ENCODE assay signal across 21 mouse cellular contexts in the genomic region with DNA sequence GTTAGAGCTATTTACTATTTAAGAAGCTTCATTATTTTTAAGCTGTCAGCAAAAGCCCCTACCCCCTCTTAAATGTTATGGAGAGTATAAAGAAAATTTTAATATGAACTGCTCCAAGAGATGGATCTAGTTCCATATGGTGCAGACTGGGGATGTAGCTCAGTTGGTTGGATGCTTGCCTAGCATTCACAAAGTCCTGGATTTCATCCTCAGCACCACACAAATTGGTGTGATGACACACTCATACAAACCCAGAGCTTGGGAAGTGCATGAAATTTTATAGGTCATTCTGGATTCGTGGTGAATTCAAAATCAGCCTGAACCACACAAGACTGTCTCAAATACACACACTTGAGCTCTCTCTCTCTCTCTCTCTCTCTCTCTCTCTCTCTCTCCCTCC. TPM values are rescaled to one million over a fixed set of nuclear protein-coding genes. Genes with fewer than 3 reads are reported as not detected.
A peak's percentile ranks its signal among the peaks of the same experiment; 100 is the strongest.
DNase-seq lines count a peak whose midpoint lies in the region; ATAC-seq and TF ChIP-seq lines count a peak whose summit lies in the region.
"Had no signal": no experiment of that assay in that cellular context is flagged by ENCODE, and none has a peak within 500 bp of the region (broad histone marks: within the 10 kb centered on the region; RNA-seq: fewer than 3 reads in every experiment).

No protein-coding gene starts in this region.

- H3K4me1 ChIP-seq in forebrain, embryonic 16.5 days (replicated peaks; ENCODE audit: control insufficient read depth, insufficient read depth, low read length), result 0 out of 2 replicates have a peak, but pooled peaks cover 5% of the 10 kb centered on the region
- H3K4me1 ChIP-seq: liver, embryonic 12.5 days had no signal

- H3K9ac ChIP-seq in forebrain, embryonic 16.5 days (replicated peaks; ENCODE audit: low read depth, low read length), result no peak overlapping the region
- H3K9ac ChIP-seq: liver, embryonic 12.5 days; lung, embryonic 14.5 days had no signal

- no peak overlapping the region for H3K27ac ChIP-seq in left cerebral cortex, adult 2 months
- H3K27ac ChIP-seq in forebrain, embryonic 16.5 days (ENCODE audit: low read length), result no peak overlapping the region
- H3K27ac ChIP-seq: liver, embryonic 12.5 days had no signal

- peak; percentile 99 for ATAC-seq in frontal cortex, adult (ENCODE audit: low TSS enrichment)
- peak; percentile 63 for ATAC-seq in forebrain, embryonic 16.5 days
- ATAC-seq: hindbrain, embryonic 16.5 days; intestine, embryonic 16.5 days; liver, embryonic 12.5 days had no signal

- no peak overlapping the region for H3K4me2 ChIP-seq in forebrain, embryonic 16.5 days (ENCODE audit: low read length)
- H3K4me2 ChIP-seq: liver, embryonic 12.5 days; lung, embryonic 14.5 days had no signal

- WGBS in forebrain, embryonic 16.5 days, result 31% methylated on average over 1 of the region's 1 CpGs

- H3K36me3 ChIP-seq in forebrain, embryonic 16.5 days (ENCODE audit: control insufficient read depth, insufficient read depth), result no peaks in the 10 kb centered on the region
- H3K36me3 ChIP-seq: liver, embryonic 12.5 days had no signal

- no peak for DNase-seq in frontal cortex, postnatal 25 days (ENCODE audit: low spot score in 2 of 2)
- DNase-seq in left cerebral cortex, adult 18-20 months (ENCODE audit: low spot score in 2 of 2), result peak; percentile 25 to 28
- DNase-seq in left cerebral cortex, adult 2 months (ENCODE audit: extremely low spot score in 1 of 2, low spot score in 2 of 2), result no peak
- DNase-seq in right cerebral cortex, postnatal 25 days, result peak; percentile 22
- DNase-seq in spleen, postnatal 14 days (ENCODE audit: low spot score in 2 of 2), result no peak
- DNase-seq in adrenal gland, postnatal 4 days (ENCODE audit: low spot score in 2 of 2), result no peak
- DNase-seq: adrenal gland, postnatal 25 days; B cell, adult 2 months; cerebellum, adult 8-10 months; gastrocnemius, postnatal 10 days; heart, adult 18-20 months; heart, postnatal 36 days; kidney, postnatal 36 days; lung, embryonic 14.5 days; lung, postnatal 36 days had no signal

- no peak overlapping the region for H3K4me3 ChIP-seq in left cerebral cortex, adult 2 months
- H3K4me3 ChIP-seq in forebrain, embryonic 16.5 days (replicated peaks; ENCODE audit: low read length), result no peak overlapping the region
- H3K4me3 ChIP-seq: erythroblast, embryonic 14.5 days; liver, embryonic 12.5 days had no signal

- H3K9me3 ChIP-seq in forebrain, embryonic 16.5 days (ENCODE audit: control insufficient read depth, low read length), result no peaks in the 10 kb centered on the region
- H3K9me3 ChIP-seq: liver, embryonic 12.5 days had no signal

- intact Hi-C loops in left cerebral cortex, adult 2 months (cut with DNase I), result loop anchor here (5.0 kb wide), 1 partner anchor 320 kb away; no protein-coding TSS in a partner anchor

- H3K27me3 ChIP-seq in forebrain, embryonic 16.5 days (replicated peaks; ENCODE audit: control insufficient read depth, insufficient read depth, low read length), result no peaks in the 10 kb centered on the region

- no peak for TF ChIP-seq CTCF in left cerebral cortex, adult 2 months (IDR thresholded peaks at IDR 0.05)

RNA-seq across cellular contexts. Expression of gene Dars, which starts 49.7 kb away (rescaled TPM):
- 10 to 100 TPM; 52.3 to 56.0 TPM for total RNA-seq in left cerebral cortex, adult 18-20 months (2021)
- total RNA-seq in left cerebral cortex, adult 2 months (2021), result 10 to 100 TPM; 48.9 to 49.6 TPM
- 136 and 159 TPM in 2 replicates for polyA plus RNA-seq in forebrain, embryonic 16.5 days (2015; fragmentation: Nextera tagmentation; extraction: Ambion mirVana)
- total RNA-seq in adrenal gland, postnatal 4 days (2021), result 10 to 100 TPM; 89.4 to 96.5 TPM

Comparison
In these comparisons a context has a peak if more than half of its experiments do, and no peak if none do; other contexts are left out.
1. DNase-seq: peak in left cerebral cortex, adult 18-20 months (2 of 2) and right cerebral cortex, postnatal 25 days (single experiment); none in frontal cortex, postnatal 25 days (0 of 2), left cerebral cortex, adult 2 months (0 of 2), spleen, postnatal 14 days (0 of 2) and adrenal gland, postnatal 4 days (0 of 2).